Mouse (Mus musculus): ENCODE data around the gene Myt1l. TPM values are rescaled to one million over a fixed set of nuclear protein-coding genes. Genes with fewer than 3 reads are reported as not detected.

Gene Myt1l
- polyA plus RNA-seq (2012; rRNA removed): 0.01 TPM in 1 of 2 replicates, not detected in the other

DNA sequence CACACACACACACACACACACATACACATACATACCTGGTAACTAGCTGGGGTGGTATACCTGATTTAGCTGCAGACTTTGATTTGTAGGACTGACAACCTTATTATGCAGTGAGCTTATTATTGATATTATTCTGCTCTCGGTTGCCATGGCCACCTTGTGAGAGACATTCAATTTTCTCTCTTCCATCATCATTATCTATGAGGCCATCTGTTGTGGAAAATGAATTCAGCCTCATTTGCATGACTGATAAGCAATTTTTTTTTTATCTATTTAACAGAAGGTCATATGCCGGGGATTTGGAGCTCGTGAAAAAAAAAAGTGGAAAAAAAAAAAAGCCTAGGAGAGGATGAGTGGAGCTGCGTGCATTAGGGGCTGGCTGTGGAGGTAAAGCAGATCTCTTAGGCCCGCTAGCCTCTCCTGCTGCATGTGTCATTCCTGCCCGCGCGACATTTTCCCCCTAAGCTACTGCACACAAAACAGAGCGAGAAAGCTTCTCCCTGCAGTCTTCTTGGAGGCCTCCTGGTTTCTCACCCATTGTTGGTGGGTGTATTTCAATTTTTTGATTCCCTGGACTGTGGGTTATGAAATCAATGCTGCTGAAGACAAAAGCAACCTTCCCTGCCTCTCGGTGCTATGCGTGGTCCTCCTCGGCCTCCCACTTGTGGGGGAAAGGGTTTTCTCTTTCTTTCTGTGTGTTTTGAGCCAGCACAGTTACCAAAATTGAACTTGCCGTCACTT is at the start of gene Myt1l:
Myt1l (plus strand) TSS at position 354 of the 741 bp plus-strand sequence.
- H3K27ac ChIP-seq (ENCODE audit: insufficient read depth, low read depth, low read length): no peak within 1 kb of the TSS
- no peak for TF ChIP-seq POLR2A (IDR thresholded peaks at IDR 0.05; ENCODE audit: low read depth, low read length)
- TF ChIP-seq CTCF (conservative IDR thresholded peaks at IDR 0.05; ENCODE audit: insufficient read depth, insufficient read length, low read depth, low read length): no peak
- no peak within 1 kb of the TSS for H3K4me3 ChIP-seq (ENCODE audit: insufficient read depth, low read depth, low read length)
- H3K27me3 ChIP-seq (replicated peaks; ENCODE audit: control insufficient read depth, insufficient read depth, low read length): no peaks in the 10 kb centered on the region; the same call in 1 of the 2 replicates
- 39% methylated on average over 13 of the region's 13 CpGs for WGBS
- no peaks in the 10 kb centered on the region for H3K36me3 ChIP-seq (ENCODE audit: control insufficient read depth, insufficient read depth, low read length)
- H3K4me1 ChIP-seq (ENCODE audit: control insufficient read depth, insufficient read depth, low read length): no peaks in the 10 kb centered on the region
- no peak for DNase-seq

DNA sequence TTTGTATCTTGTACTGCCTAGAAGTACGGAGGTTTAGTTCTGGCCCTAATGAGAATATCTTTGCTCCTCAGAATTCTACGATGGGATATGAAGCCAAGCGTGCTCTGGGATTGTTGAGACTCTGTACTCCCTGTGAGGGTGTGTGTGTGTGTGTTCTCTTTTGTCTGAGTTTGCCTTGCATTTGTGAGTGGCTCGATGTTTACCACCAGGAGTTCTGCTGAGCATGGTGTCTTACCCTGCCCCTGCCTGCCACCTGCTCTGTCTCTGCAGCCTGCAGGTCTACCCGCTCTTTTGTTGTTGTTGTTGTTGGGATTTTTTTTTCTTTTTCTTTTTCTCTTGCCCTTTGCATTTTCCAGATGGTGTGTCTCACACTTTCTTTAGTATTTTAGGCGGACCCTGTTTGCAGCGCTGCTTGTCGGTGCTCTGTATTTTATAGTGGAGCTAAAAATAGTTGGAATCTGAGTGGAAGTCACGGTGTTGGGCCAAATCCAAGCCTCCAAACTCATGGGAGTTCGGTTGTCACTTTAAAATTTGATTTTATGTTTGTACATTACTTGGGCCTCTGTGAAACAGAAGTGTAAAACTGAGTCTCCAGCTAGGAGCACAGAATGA is 41.7 kb upstream of the Myt1l start:
- Histone ChIP-seq H3K4me3 (ENCODE audit: insufficient read depth, low read depth, low read length) (no peak overlapping the region), H3K27ac (ENCODE audit: insufficient read depth, low read depth, low read length) (no peak overlapping the region), H3K4me1 (ENCODE audit: control insufficient read depth, insufficient read depth, low read length) (no peaks in the 10 kb centered on the region), H3K36me3 (ENCODE audit: control insufficient read depth, insufficient read depth, low read length) (no peaks in the 10 kb centered on the region), H3K27me3 (replicated peaks; ENCODE audit: control insufficient read depth, insufficient read depth, low read length) (no peaks in the 10 kb centered on the region)
- DNase-seq: no peak
- no peak for TF ChIP-seq POLR2A (IDR thresholded peaks at IDR 0.05; ENCODE audit: low read depth, low read length)
- TF ChIP-seq CTCF (conservative IDR thresholded peaks at IDR 0.05; ENCODE audit: insufficient read depth, insufficient read length, low read depth, low read length): no peak
- WGBS: 73% methylated on average over 10 of the region's 10 CpGs

DNA sequence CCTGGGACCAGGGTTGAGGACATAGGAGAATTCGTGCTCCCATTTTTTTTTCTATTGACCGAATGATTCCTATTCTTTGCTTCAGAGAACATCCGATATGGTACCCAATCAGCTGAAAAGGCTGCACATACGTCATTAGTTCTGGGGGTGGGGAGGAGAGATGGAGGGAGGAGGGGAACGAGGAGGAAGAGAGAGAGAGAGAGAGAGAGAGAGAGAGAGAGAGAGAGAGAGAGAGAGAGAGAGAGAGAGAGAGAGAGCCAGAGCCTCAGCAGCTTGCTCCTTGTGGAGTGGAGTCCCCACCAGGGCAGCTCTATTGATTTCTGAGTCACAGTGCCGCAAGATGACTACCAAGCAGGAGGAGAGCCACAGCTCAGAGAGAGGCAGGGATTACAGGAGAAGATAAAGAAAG is 1.9 kb upstream of the Myt1l start:
- H3K4me1 ChIP-seq (ENCODE audit: control insufficient read depth, insufficient read depth, low read length): no peaks in the 10 kb centered on the region
- H3K27me3 ChIP-seq (replicated peaks; ENCODE audit: control insufficient read depth, insufficient read depth, low read length): no peaks in the 10 kb centered on the region; the same call in 1 of the 2 replicates
- no peaks in the 10 kb centered on the region for H3K36me3 ChIP-seq (ENCODE audit: control insufficient read depth, insufficient read depth, low read length)
- no peak overlapping the region for H3K27ac ChIP-seq (ENCODE audit: insufficient read depth, low read depth, low read length)
- no peak for DNase-seq
- no peak overlapping the region for H3K4me3 ChIP-seq (ENCODE audit: insufficient read depth, low read depth, low read length)
- 20% methylated on average over 6 of the region's 6 CpGs for WGBS
- TF ChIP-seq POLR2A (IDR thresholded peaks at IDR 0.05; ENCODE audit: low read depth, low read length): no peak
- TF ChIP-seq CTCF (conservative IDR thresholded peaks at IDR 0.05; ENCODE audit: insufficient read depth, insufficient read length, low read depth, low read length): no peak

DNA sequence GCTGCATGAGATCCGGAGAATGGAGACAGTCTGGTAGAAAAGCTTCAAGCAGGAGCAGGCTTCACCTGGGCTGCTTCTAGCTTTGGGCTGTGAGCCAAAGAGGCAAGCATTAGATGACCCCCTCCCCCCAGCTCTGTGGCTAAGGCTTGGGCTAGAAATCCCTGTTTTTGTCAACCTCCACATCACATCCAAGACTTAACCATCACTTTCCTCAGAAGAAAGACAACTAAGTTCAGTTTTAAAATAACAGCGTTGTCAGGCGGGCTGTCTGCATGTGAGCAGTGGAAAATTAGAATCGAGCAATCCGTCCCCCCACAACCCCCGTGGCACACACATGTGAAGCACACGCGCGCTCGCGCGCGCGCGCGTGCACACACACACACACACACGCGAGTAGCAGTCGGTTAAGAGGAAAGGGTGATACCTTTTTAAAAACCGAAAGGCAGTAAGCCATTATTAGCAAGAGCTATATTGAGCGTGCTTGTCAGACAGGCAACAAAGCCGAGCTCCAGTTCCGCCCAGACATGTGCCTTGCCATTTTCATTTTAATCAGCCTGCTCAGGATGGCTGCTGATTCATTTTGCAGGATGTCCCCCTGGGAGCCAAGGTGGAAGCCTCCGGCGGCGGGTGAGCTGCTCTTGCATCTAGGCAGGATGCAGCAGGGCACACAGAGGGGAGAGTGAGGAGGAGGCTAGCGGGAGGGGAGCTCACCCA is 979 bp upstream of the Myt1l start:
- 1% methylated on average over 27 of the region's 27 CpGs for WGBS

DNA sequence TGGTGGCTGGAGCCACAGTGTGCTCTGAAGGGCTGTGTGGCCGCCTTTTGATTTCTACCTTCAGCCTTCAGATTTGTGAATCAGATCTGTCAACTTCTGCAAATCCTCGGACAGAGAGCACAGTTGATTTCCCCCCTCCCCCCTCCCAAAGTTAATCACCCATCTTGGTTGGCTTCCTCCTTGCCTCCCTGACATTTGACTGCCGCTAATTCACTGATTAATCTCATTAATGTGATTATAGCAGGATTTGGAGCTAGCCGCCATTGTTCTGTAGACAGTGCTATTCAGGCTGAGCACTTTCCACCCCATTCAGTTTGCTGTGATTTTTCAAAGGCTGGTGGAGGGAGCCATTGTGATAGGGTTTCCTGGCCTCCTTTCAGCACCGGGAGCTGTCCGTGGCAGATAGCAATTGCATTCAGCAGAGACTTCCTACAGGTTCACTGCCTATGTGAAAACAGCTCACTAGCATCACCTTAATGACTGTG is 2.1 kb downstream of the Myt1l start:
- DNase-seq: no peak
- Histone ChIP-seq H3K27me3 (replicated peaks; ENCODE audit: control insufficient read depth, insufficient read depth, low read length) (no peaks in the 10 kb centered on the region; the same call in 1 of the 2 replicates), H3K27ac (ENCODE audit: insufficient read depth, low read depth, low read length) (no peak overlapping the region), H3K36me3 (ENCODE audit: control insufficient read depth, insufficient read depth, low read length) (no peaks in the 10 kb centered on the region), H3K4me1 (ENCODE audit: control insufficient read depth, insufficient read depth, low read length) (no peaks in the 10 kb centered on the region), H3K4me3 (ENCODE audit: insufficient read depth, low read depth, low read length) (no peak overlapping the region)
- WGBS: 15% methylated on average over 6 of the region's 6 CpGs
- no peak for TF ChIP-seq CTCF (conservative IDR thresholded peaks at IDR 0.05; ENCODE audit: insufficient read depth, insufficient read length, low read depth, low read length)
- no peak for TF ChIP-seq POLR2A (IDR thresholded peaks at IDR 0.05; ENCODE audit: low read depth, low read length)

More for the DNA sequence above, 979 bp upstream of the Myt1l start:
- Histone ChIP-seq H3K27ac (ENCODE audit: insufficient read depth, low read depth, low read length) (no peak overlapping the region), H3K36me3 (ENCODE audit: control insufficient read depth, insufficient read depth, low read length) (no peaks in the 10 kb centered on the region), H3K27me3 (replicated peaks; ENCODE audit: control insufficient read depth, insufficient read depth, low read length) (no peaks in the 10 kb centered on the region; the same call in 1 of the 2 replicates), H3K4me3 (ENCODE audit: insufficient read depth, low read depth, low read length) (no peak overlapping the region), H3K4me1 (ENCODE audit: control insufficient read depth, insufficient read depth, low read length) (no peaks in the 10 kb centered on the region)
- TF ChIP-seq CTCF (conservative IDR thresholded peaks at IDR 0.05; ENCODE audit: insufficient read depth, insufficient read length, low read depth, low read length) (no peak), POLR2A (IDR thresholded peaks at IDR 0.05; ENCODE audit: low read depth, low read length) (no peak)
- no peak for DNase-seq

DNA sequence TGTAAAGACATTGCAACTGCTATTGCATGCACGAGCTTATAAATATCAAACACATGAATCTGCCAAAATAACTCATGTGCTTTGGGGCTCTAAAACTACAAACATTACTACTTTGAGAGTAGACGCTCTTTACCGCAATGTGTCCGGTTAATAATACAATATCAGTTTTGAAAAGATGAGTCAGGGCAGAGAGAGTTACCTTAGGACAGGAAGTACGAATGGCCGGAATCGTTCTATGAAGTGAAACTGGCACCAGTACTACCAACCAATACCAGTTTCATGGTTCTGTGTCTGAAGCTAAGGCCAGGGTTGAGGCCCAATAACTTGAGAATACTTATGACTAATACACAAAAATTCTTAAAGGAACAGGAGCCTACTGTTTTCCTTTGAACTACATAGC is 2.6 kb downstream of the Myt1l start:
- Histone ChIP-seq H3K36me3 (ENCODE audit: control insufficient read depth, insufficient read depth, low read length) (no peaks in the 10 kb centered on the region), H3K27ac (ENCODE audit: insufficient read depth, low read depth, low read length) (no peak overlapping the region), H3K27me3 (replicated peaks; ENCODE audit: control insufficient read depth, insufficient read depth, low read length) (no peaks in the 10 kb centered on the region; the same call in 1 of the 2 replicates), H3K4me3 (ENCODE audit: insufficient read depth, low read depth, low read length) (no peak overlapping the region), H3K4me1 (ENCODE audit: control insufficient read depth, insufficient read depth, low read length) (no peaks in the 10 kb centered on the region)
- 84% methylated on average over 7 of the region's 7 CpGs for WGBS
- TF ChIP-seq CTCF (conservative IDR thresholded peaks at IDR 0.05; ENCODE audit: insufficient read depth, insufficient read length, low read depth, low read length) (no peak), POLR2A (IDR thresholded peaks at IDR 0.05; ENCODE audit: low read depth, low read length) (no peak)
- no peak for DNase-seq

All from kidney, adult 2 months (tissue).